Mouse (Mus musculus) olfactory bulb, adult 2 months (tissue): ENCODE data around the gene Tpk1.

ENCODE experiments used
- CTCF ChIP-seq: fragments of 200-500 bp; IDR thresholded peaks from 2 replicates; pipeline ENCODE4 v1.5.1; 2012; ENCODE audit warnings: low read depth, mild to moderate bottlenecking, low read length, moderate library complexity; ENCODE audit not compliant: insufficient read depth
- POLR2A ChIP-seq: fragments of 200-500 bp; IDR thresholded peaks from 2 replicates; pipeline ENCODE4 v1.6.1; 2012; ENCODE audit warnings: mild to moderate bottlenecking, low read depth, low read length, moderate library complexity; ENCODE audit not compliant: insufficient read depth

DNA sequence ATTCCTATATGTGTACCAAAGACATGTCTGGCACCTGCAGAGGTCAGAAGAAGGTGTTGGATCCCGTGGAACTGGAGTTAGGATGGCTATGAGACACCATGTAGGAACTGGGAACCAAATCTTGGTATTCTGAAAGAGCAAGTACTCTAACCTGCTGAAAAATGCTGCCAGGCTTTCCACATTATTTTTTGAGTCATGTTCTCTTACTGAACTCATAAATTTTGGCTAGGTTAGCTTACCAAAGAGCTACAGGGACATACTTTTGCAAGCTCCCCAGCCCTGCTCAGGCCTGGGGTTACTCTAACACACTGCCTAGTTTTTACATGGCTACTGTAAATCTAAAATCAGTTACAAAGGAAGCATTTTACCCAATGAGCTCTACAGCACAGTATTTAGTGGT, 194.5 kb downstream of the Tpk1 start:
- no peak for TF ChIP-seq POLR2A
- TF ChIP-seq CTCF, result no peak
